Mouse (Mus musculus) C2C12 (cell line): ENCODE data around the gene Lama2. TPM values are rescaled to one million over a fixed set of nuclear protein-coding genes. Genes with fewer than 3 reads are reported as not detected.
"Not testable (repeated sequence)": the region's sequence is repeated elsewhere in the genome, so short reads cannot be mapped to it uniquely, and the experiment has no call there.

Experiments used
- H3K27me3 ChIP-seq: one replicate; pipeline ENCODE4 v1.6.1; 2011; ENCODE audit not compliant: control insufficient read depth, insufficient read depth, insufficient read length
- H3K36me3 ChIP-seq: one replicate; pipeline ENCODE4 v1.6.1; 2011; ENCODE audit not compliant: control insufficient read depth, insufficient read depth
- H3K4me3 ChIP-seq: one replicate; pipeline ENCODE4 v1.5.1; 2011; ENCODE audit warnings: mild to moderate bottlenecking, control low read depth; ENCODE audit not compliant: poor library complexity, insufficient read depth, severe bottlenecking
- H3K79me2 ChIP-seq: one replicate; pipeline ENCODE4 v1.6.1; 2011; ENCODE audit not compliant: control insufficient read depth, insufficient read depth
- H3K79me3 ChIP-seq: one replicate; pipeline ENCODE4 v1.6.1; 2011; ENCODE audit warnings: low read depth, control low read depth
- H3ac ChIP-seq: one replicate; pipeline ENCODE3; 2011; ENCODE audit warnings: low read depth; ENCODE audit not compliant: control insufficient read depth, insufficient read length
- CEBPB ChIP-seq: IDR thresholded peaks from one replicate; pipeline ENCODE4 v1.6.1; 2011; ENCODE audit warnings: low read depth, mild to moderate bottlenecking, control low read depth, moderate library complexity
- CTCF ChIP-seq: IDR thresholded peaks from one replicate; pipeline ENCODE4 v1.5.1; 2011; ENCODE audit not compliant: control insufficient read depth, insufficient read depth, insufficient read length
- FOSL1 ChIP-seq: IDR thresholded peaks from one replicate; pipeline ENCODE4 v1.8.0; 2011; ENCODE audit warnings: mild to moderate bottlenecking, low read length; ENCODE audit not compliant: poor library complexity, insufficient read depth, severe bottlenecking
- MAX ChIP-seq: IDR thresholded peaks from one replicate; pipeline ENCODE4 v1.6.1; 2011; ENCODE audit warnings: mild to moderate bottlenecking, control low read depth
- MYOD1 ChIP-seq: IDR thresholded peaks from one replicate; pipeline ENCODE4 v1.6.1; 2011; ENCODE audit warnings: low read depth; ENCODE audit not compliant: control insufficient read depth, insufficient read length
- MYOG ChIP-seq: IDR thresholded peaks from one replicate; pipeline ENCODE4 v1.6.1; 2011; ENCODE audit not compliant: control insufficient read depth, insufficient read length; ENCODE audit errors: extremely low read depth
- USF1 ChIP-seq: IDR thresholded peaks from one replicate; pipeline ENCODE4 v1.6.1; 2011; ENCODE audit warnings: low read depth, mild to moderate bottlenecking, control low read depth, moderate library complexity
- polyA plus RNA-seq: library from polyadenylated mRNA; unstranded; fragments of >200 nt; fragmentation: generic; extraction: Trizol; gene quantifications from one replicate; pipeline ENCODE4 v1.2.1, GENCODE M21; 2012; ENCODE audit warnings: missing spikeins

Lama2 gene
- polyA plus RNA-seq, 1 experiment: 5.0 TPM

- no peak for TF ChIP-seq MYOD1
- TF ChIP-seq CEBPB: no peak
- no peak for TF ChIP-seq USF1
- no peak for TF ChIP-seq CTCF
- no peak for TF ChIP-seq MYOG
- TF ChIP-seq MAX: no peak
- TF ChIP-seq FOSL1: no peak
- Histone ChIP-seq H3K79me3 (no peaks in the 10 kb centered on the region), H3K4me3 (no peak overlapping the region), H3ac (no peak overlapping the region), H3K36me3 (no peaks in the 10 kb centered on the region), H3K79me2 (no peaks in the 10 kb centered on the region), H3K27me3 (no peaks in the 10 kb centered on the region)
These were observed 625.4 kb downstream of the Lama2 start for GRCm38 (mm10) chr10:26993971-26994761.

GRCm38 (mm10) chr10:26985451-26985850 lies 634.1 kb downstream of the Lama2 start:
- Histone ChIP-seq H3K79me3 (no peaks in the 10 kb centered on the region), H3K27me3 (no peaks in the 10 kb centered on the region), H3ac (no peak overlapping the region), H3K79me2 (no peaks in the 10 kb centered on the region), H3K4me3 (no peak overlapping the region), H3K36me3 (no peaks in the 10 kb centered on the region)
- TF ChIP-seq CEBPB: no peak
- no peak for TF ChIP-seq MYOD1
- no peak for TF ChIP-seq MAX
- TF ChIP-seq FOSL1: no peak
- no peak for TF ChIP-seq MYOG
- TF ChIP-seq USF1: no peak
- TF ChIP-seq CTCF: no peak

DNA sequence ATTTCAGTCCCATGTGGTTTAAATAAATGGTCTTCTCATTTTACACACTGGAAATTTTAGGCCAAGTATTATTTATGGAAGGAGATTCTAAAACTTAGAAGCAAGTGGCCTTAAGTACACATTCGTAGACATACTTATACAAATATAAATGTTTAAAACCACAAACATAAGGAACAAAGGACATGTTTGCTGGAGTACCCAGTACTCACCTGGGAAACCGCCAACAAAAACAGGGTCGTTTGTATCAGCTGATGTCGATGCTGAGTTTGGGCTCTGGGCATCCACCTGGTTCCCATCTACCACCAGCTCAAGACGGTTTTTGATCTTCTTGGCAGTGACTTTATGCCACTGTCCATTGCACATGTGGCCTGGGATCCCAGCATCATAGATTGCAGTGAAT lies 635.5 kb downstream of the Lama2 start:
- H3ac ChIP-seq, H3K4me3 ChIP-seq, H3K27me3 ChIP-seq, H3K79me2 ChIP-seq, H3K79me3 ChIP-seq, H3K36me3 ChIP-seq: not testable (repeated sequence)

GRCm38 (mm10) chr10:26983583-26983982 lies 636.0 kb downstream of the Lama2 start:
- TF ChIP-seq MYOG (no peak), CEBPB (no peak), USF1 (no peak), CTCF (no peak), MYOD1 (no peak), MAX (no peak), FOSL1 (no peak)
- no peaks in the 10 kb centered on the region for H3K79me2 ChIP-seq
- no peaks in the 10 kb centered on the region for H3K27me3 ChIP-seq
- no peaks in the 10 kb centered on the region for H3K79me3 ChIP-seq
- no peak overlapping the region for H3ac ChIP-seq
- no peak overlapping the region for H3K4me3 ChIP-seq
- H3K36me3 ChIP-seq: no peaks in the 10 kb centered on the region

DNA sequence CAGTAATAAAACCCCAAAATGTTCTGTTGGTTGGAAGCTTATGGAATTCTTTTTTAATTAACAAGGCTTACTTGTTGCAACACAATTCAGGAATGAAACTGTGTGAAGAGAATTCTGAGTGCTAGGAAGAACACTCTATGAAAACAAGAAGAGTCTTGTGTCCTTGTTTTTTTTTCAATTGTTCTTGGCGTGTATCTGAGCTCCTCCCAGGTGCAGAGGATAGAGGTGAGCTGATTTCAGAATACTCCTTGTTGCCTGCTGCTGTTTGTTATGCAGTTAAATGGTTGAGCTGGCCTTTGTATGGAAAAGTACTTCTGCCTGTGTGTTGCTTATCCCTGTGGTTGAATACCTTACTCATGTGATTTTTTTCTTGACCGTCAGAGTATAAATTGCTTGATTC lies 636.9 kb downstream of the Lama2 start:
- no peaks in the 10 kb centered on the region for H3K27me3 ChIP-seq
- no peak overlapping the region for H3K4me3 ChIP-seq
- no peaks in the 10 kb centered on the region for H3K79me3 ChIP-seq
- H3K79me2 ChIP-seq: no peaks in the 10 kb centered on the region
- TF ChIP-seq MYOD1: no peak
- TF ChIP-seq MAX: no peak
- TF ChIP-seq USF1: no peak
- no peak for TF ChIP-seq FOSL1
- TF ChIP-seq CEBPB: no peak
- no peak for TF ChIP-seq MYOG
- TF ChIP-seq CTCF: no peak
- no peaks in the 10 kb centered on the region for H3K36me3 ChIP-seq
- H3ac ChIP-seq: no peak overlapping the region

- H3K79me2 ChIP-seq: no peaks in the 10 kb centered on the region
- no peaks in the 10 kb centered on the region for H3K36me3 ChIP-seq
- H3ac ChIP-seq: no peak overlapping the region
- no peaks in the 10 kb centered on the region for H3K79me3 ChIP-seq
- no peak overlapping the region for H3K4me3 ChIP-seq
- TF ChIP-seq CEBPB (no peak), CTCF (no peak), MAX (no peak), MYOG (no peak)
- H3K27me3 ChIP-seq: no peaks in the 10 kb centered on the region
These were observed 644.2 kb downstream of the Lama2 start for GRCm38 (mm10) chr10:26975372-26975771.
